Mouse (Mus musculus) lung, adult 18-20 months (tissue): ENCODE results near the gene Tmem151b.

ENCODE experiments used
- DNase-seq, 2 experiments: peaks; one replicate each; pipeline ENCODE4 v3.0.0; 2022; ENCODE audit warnings: mixed read lengths in 2 of 2

The Tmem151b gene

GRCm38 (mm10) chr17:45549617-45550181, at the start of gene Tmem151b:
Gene Tmem151b (minus strand): TSS chr17:45549677.
- no peak for DNase-seq

- DNase-seq: no peak
Observed at GRCm38 (mm10) chr17:45598891-45599290, 49.4 kb upstream of the Tmem151b start.

GRCm38 (mm10) chr17:45598376-45598775, 48.9 kb upstream of the Tmem151b start:
- DNase-seq: no peak

GRCm38 (mm10) chr17:45597787-45598186, 48.3 kb upstream of the Tmem151b start:
- DNase-seq: no peak

GRCm38 (mm10) chr17:45596631-45597396, 47.3 kb upstream of the Tmem151b start:
- DNase-seq: peak; percentile 81 to 87

- no peak for DNase-seq
Observed at GRCm38 (mm10) chr17:45595736-45596390, 46.4 kb upstream of the Tmem151b start.

GRCm38 (mm10) chr17:45594881-45595735, 45.6 kb upstream of the Tmem151b start:
- peak; percentile 78 to 83 for DNase-seq

- DNase-seq: no peak
Observed at GRCm38 (mm10) chr17:45594195-45594594, 44.7 kb upstream of the Tmem151b start.

GRCm38 (mm10) chr17:45593479-45593878, 44.0 kb upstream of the Tmem151b start:
- no peak for DNase-seq

- DNase-seq: peak in 1 of 2 experiments; percentile 49
Observed at GRCm38 (mm10) chr17:45592606-45593431, 43.3 kb upstream of the Tmem151b start.

GRCm38 (mm10) chr17:45591701-45592605, 42.5 kb upstream of the Tmem151b start:
- no peak for DNase-seq

- no peak for DNase-seq
Observed at GRCm38 (mm10) chr17:45590410-45590809, 40.9 kb upstream of the Tmem151b start.

DNA sequence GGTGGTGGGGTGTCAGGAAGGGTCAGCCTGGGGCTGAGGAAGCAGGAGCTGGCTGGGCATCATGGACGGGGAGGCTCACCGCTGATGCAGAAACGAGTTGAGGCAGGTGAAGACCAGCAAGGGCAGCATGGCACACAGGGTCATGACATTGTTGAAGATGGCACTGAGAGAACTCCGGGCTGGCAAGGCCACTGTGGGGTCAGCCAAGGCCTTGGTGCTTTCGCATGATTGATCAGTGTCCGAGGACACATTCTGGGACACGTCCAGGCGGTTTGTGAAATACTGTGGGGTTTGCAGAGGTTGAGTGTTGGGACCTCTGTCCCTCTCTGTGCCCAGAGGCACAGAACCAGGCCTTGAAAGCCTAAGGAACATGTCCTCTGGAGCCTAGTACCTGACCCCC, 40.4 kb upstream of the Tmem151b start:
- no peak for DNase-seq

DNA sequence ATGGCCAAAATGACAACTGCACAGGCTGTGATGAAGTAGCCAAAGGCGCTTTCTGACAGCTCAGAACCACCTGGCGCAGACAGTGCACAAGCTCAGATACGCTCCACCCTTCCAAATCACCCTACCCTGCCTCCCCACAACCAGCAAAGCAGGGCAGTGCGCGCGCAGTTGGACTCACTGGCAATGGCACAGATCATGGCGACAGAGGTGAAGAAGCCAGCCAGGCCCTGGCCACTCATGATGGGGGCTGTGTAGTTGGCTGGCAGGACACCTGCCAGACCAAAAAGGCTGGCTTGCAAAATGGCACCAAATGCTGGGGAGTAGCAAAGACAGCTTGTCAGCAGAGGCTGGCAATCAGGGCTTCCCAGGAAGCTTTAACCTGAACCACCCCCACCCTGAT, 39.8 kb upstream of the Tmem151b start:
- no peak for DNase-seq

GRCm38 (mm10) chr17:45588370-45588769, 38.9 kb upstream of the Tmem151b start:
- DNase-seq: no peak

- no peak for DNase-seq
Observed at GRCm38 (mm10) chr17:45586449-45586837, 37.0 kb upstream of the Tmem151b start.

- no peak for DNase-seq
Observed at GRCm38 (mm10) chr17:45585725-45586448, 36.4 kb upstream of the Tmem151b start.

GRCm38 (mm10) chr17:45584939-45585678, 35.6 kb upstream of the Tmem151b start:
- DNase-seq: peak; percentile 74 to 75

- peak; percentile 87 to 91 for DNase-seq
Observed at GRCm38 (mm10) chr17:45584096-45584896, 34.8 kb upstream of the Tmem151b start.
